Mouse (Mus musculus): Measurements from ENCODE around the gene Slc37a3.

GRCm38 (mm10) chr6:39295727-39296411 is 81.6 kb downstream of the Slc37a3 start:
- TF ChIP-seq CTCF (IDR thresholded peaks at IDR 0.05; ENCODE audit: borderline replicate concordance, insufficient read depth, low read depth, low read length), result no peak
- no peak for TF ChIP-seq POLR2A (IDR thresholded peaks at IDR 0.05; ENCODE audit: borderline replicate concordance, insufficient read depth, low read length)

Measured in cerebellum, adult 2 months (tissue).